Mouse (Mus musculus) stomach, embryonic 15.5 days (tissue): Measurements from ENCODE around the gene Irs3. TPM values are rescaled to one million over a fixed set of nuclear protein-coding genes. Genes with fewer than 3 reads are reported as not detected.
A peak's percentile ranks its signal among the peaks of the same experiment; 100 is the strongest.

Experiments used
- ATAC-seq: fragments of 200-750 bp; cut with Nextera tagmentation; 2 replicates; pipeline ENCODE4 v1.8.0; 2017; ENCODE audit warnings: low read depth, moderate number of reproducible peaks, moderate TSS enrichment; ENCODE audit not compliant: insufficient read depth, low FRiP score
- H3K27ac ChIP-seq: fragments of 300-500 bp; sonication (generic); 2 replicates; pipeline ENCODE4 v1.5.1; 2015; ENCODE audit warnings: mild to moderate bottlenecking, inconsistent platforms
- H3K27me3 ChIP-seq: fragments of 300-500 bp; sonication (generic); replicated peaks from 2 replicates; pipeline ENCODE4 v1.6.1; 2015; ENCODE audit warnings: inconsistent platforms
- H3K36me3 ChIP-seq: fragments of 300-500 bp; sonication (generic); 2 replicates; pipeline ENCODE4 v1.6.1; 2015; ENCODE audit warnings: inconsistent platforms
- H3K4me1 ChIP-seq: fragments of 300-500 bp; sonication (generic); 2 replicates; pipeline ENCODE4 v1.6.1; 2015; ENCODE audit warnings: inconsistent platforms
- H3K4me2 ChIP-seq: fragments of 300-500 bp; sonication (generic); 2 replicates; pipeline ENCODE4 v1.6.1; 2015; ENCODE audit warnings: mild to moderate bottlenecking, inconsistent platforms
- H3K4me3 ChIP-seq: fragments of 300-500 bp; sonication (generic); replicated peaks from 2 replicates; pipeline ENCODE4 v1.5.1; 2015; ENCODE audit warnings: inconsistent platforms
- H3K9ac ChIP-seq: fragments of 300-500 bp; sonication (generic); 2 replicates; pipeline ENCODE4 v1.6.1; 2015; ENCODE audit warnings: inconsistent platforms
- H3K9me3 ChIP-seq: fragments of 300-500 bp; sonication (generic); 2 replicates; pipeline ENCODE4 v1.6.1; 2016; ENCODE audit warnings: inconsistent platforms
- WGBS: fragments of 180-500 bp; shearing (Covaris S2); methylation state at CpG from one replicate; pipeline ENCODE4 v1.1.7; 2015; 5-methylcytosine and 5-hydroxymethylcytosine counted together
- polyA plus RNA-seq: library from polyadenylated mRNA; unstranded; fragments of >200 nt; fragmentation: Nextera tagmentation; extraction: Ambion mirVana; gene quantifications from 2 replicates; pipeline ENCODE4 v1.2.1, GENCODE M21; 2015

Irs3 gene
- polyA plus RNA-seq, 1 experiment from 2014 or later, result 0.09 TPM

DNA sequence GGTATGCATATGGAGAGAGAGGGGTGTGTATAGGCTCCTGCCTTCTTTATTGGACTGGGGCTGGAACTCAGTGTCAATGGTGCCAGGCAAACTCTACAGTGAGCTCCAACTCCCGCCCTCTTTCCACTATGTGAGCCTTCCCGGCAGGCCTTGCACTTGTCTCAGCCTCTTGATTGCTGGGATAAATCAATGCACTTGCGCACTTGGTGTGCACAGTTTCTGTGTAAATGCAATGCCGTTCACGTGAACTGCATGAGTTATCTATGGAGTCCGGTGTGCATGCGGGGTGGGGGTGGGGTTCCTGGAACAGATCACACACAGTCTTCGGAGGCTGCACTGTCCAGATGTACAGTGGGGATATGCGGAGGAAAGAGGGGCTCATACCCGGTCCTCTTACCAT is 7.9 kb upstream of the Irs3 start:
- peaks cover 9% of the 10 kb centered on the region; the same call in 1 of the 2 replicates for H3K36me3 ChIP-seq

DNA sequence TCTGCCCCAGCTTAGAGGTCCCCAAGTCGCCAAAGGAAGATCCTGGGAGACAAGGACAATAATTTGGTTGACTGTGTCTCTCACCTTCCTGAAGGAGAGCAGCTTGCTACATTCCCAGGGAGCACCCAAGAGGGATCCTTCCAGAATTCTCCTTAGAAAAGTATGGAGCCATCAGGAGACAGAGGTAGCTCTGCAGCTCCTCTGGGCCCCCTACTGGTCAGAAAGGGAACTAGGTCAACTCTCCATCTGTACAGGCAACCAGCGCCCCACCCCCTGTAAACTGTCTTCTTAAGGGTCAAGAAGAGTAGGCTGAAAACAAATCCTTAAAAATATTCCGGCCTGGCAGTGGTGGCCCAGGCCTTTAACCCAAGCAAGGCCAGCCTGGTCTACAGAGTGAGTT is 7.0 kb upstream of the Irs3 start:
- Histone ChIP-seq H3K4me3 (no peak overlapping the region), H3K27me3 (no peaks in the 10 kb centered on the region), H3K9me3 (no peaks in the 10 kb centered on the region), H3K4me2 (no peak overlapping the region), H3K4me1 (peaks cover 17% of the 10 kb centered on the region), H3K36me3 (peaks cover 7% of the 10 kb centered on the region; the same call in 1 of the 2 replicates), H3K27ac (no peak overlapping the region), H3K9ac (no peak overlapping the region)
- 0 out of 2 replicates have a peak, but pooled peaks have one; percentile 41 for ATAC-seq
- 18% methylated on average over 3 of the region's 3 CpGs for WGBS

More for the DNA sequence above, 7.9 kb upstream of the Irs3 start:
- WGBS, result 88% methylated on average over 10 of the region's 10 CpGs
- peaks cover 18% of the 10 kb centered on the region for H3K4me1 ChIP-seq
- no peak for ATAC-seq
- H3K4me3 ChIP-seq, result no peak overlapping the region
- no peak overlapping the region for H3K9ac ChIP-seq
- no peaks in the 10 kb centered on the region for H3K9me3 ChIP-seq
- H3K27me3 ChIP-seq, result no peaks in the 10 kb centered on the region
- no peak overlapping the region for H3K4me2 ChIP-seq
- no peak overlapping the region for H3K27ac ChIP-seq

- H3K9ac ChIP-seq, result no peak overlapping the region
- peak overlapping the region; percentile 42 for H3K4me2 ChIP-seq
- peak overlapping the region; percentile 63; the same call in 1 of the 2 replicates for H3K27ac ChIP-seq
Measured at GRCm38 (mm10) chr5:137649669-137650571, 4.4 kb upstream of the Irs3 start.

DNA sequence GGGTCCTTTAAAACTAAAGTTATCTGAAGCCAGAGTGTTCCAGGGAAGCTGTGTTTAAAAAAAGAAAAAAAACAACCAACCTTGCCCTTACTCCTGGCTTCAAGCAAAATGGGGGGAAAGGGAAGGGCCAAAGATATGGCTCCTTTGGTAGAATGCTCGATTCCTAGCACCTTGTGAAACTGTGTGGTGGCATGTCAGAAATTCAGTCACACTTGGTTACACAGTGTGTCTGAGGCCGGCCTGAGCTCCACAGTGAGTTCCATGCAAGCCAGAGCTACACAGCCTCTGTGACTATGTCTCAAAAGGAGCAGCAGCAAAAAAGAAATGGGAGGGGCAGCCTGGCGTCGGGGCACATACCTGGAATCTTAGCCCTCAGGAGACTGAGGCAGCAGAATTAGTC is 3.7 kb upstream of the Irs3 start:
- no peak overlapping the region for H3K4me3 ChIP-seq
- H3K4me1 ChIP-seq, result peaks cover 21% of the 10 kb centered on the region
- H3K27me3 ChIP-seq, result peaks cover 18% of the 10 kb centered on the region
- WGBS, result 36% methylated on average over 4 of the region's 4 CpGs
- H3K27ac ChIP-seq, result peak overlapping the region; percentile 63; the same call in 1 of the 2 replicates
- peaks cover 7% of the 10 kb centered on the region; the same call in 1 of the 2 replicates for H3K36me3 ChIP-seq
- no peak overlapping the region for H3K4me2 ChIP-seq
- no peak for ATAC-seq
- no peaks in the 10 kb centered on the region for H3K9me3 ChIP-seq
- no peak overlapping the region for H3K9ac ChIP-seq

More at GRCm38 (mm10) chr5:137649669-137650571, 4.4 kb upstream of the Irs3 start:
- Histone ChIP-seq H3K36me3 (peaks cover 7% of the 10 kb centered on the region; the same call in 1 of the 2 replicates), H3K4me3 (no peak overlapping the region), H3K4me1 (peaks cover 21% of the 10 kb centered on the region), H3K9me3 (no peaks in the 10 kb centered on the region), H3K27me3 (peaks cover 15% of the 10 kb centered on the region)
- WGBS, result 15% methylated on average over 18 of the region's 18 CpGs
- ATAC-seq, result peak; percentile 61

DNA sequence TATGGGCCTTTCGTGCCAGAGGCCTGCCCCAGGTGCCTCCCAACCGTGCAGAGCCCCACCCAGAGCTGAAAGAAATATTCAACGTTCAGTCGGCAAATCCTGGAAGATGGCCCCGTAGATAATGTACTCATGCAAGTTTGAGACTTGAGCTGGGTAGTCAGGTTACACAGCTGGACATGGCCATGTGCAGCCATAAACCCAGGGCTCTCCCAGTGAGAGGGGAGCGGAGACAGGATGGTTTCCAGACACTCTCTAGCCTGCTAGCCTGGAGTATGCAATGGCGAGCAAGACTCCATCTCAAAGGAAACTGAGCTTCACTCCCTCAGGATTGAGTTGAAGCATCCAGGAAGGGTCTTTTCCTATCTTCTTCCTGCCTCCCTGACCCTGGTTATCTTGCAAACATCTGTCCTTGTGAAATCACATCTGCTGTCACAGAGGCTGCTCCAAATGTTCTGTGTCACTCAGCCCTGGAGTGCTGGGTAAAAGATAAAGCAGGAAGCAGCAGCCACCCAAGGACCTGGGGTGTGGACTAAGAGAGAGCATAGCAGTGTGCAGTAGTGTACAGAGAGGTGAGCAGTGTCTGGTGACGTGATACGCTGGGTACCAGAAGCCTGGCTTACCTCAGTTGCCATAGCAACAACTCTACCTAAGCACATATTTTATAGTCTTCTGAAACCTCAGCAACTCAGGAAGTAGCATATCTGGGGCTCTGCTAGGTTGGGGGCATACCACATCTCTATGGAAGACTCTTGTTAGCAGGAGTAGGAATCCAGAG is 2.5 kb upstream of the Irs3 start:
- Histone ChIP-seq H3K4me1 (peaks cover 21% of the 10 kb centered on the region), H3K27ac (no peak overlapping the region), H3K4me2 (no peak overlapping the region), H3K9ac (no peak overlapping the region), H3K36me3 (peaks cover 7% of the 10 kb centered on the region; the same call in 1 of the 2 replicates), H3K9me3 (no peaks in the 10 kb centered on the region), H3K27me3 (peaks cover 26% of the 10 kb centered on the region), H3K4me3 (no peak overlapping the region)
- 38% methylated on average over 9 of the region's 9 CpGs for WGBS
- no peak for ATAC-seq

GRCm38 (mm10) chr5:137645091-137645651 is 343 bp downstream of the Irs3 start:
- H3K4me1 ChIP-seq, result peaks cover 20% of the 10 kb centered on the region
- H3K9me3 ChIP-seq, result no peaks in the 10 kb centered on the region
- H3K9ac ChIP-seq, result no peak overlapping the region
- H3K4me3 ChIP-seq, result peak overlapping the region; percentile 24
- ATAC-seq, result no peak
- WGBS, result 6% methylated on average over 44 of the region's 44 CpGs
- peak overlapping the region; percentile 56 for H3K4me2 ChIP-seq
- H3K27me3 ChIP-seq, result peaks cover 26% of the 10 kb centered on the region
- no peak overlapping the region for H3K27ac ChIP-seq
- H3K36me3 ChIP-seq, result peaks cover 26% of the 10 kb centered on the region

DNA sequence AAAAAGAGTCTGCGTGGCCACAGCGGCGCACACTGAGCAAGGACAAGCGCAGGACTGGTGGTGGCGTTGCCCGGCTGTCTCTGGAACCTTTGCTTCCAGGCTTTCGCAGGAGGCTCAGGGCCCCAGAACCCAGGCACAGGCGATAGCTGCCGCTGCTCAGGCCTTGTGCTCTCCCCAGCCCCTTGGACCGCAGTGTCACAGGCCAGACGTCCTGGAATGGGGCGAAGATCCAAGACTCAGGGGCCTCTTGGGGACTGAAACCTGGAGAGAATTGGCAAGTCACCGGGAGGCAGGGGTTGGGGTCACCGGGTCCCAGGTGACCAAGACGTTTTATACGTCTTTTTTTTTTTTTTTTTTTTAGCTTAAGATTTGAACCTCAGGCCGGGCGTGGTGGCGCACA is 1.0 kb downstream of the Irs3 start:
- Histone ChIP-seq H3K9ac (no peak overlapping the region), H3K4me1 (peaks cover 13% of the 10 kb centered on the region), H3K9me3 (no peaks in the 10 kb centered on the region), H3K36me3 (peaks cover 33% of the 10 kb centered on the region), H3K4me2 (no peak overlapping the region), H3K27ac (no peak overlapping the region), H3K4me3 (no peak overlapping the region), H3K27me3 (peaks cover 26% of the 10 kb centered on the region)
- ATAC-seq, result no peak
- WGBS, result 51% methylated on average over 19 of the region's 19 CpGs

GRCm38 (mm10) chr5:137642886-137643285 is 2.6 kb downstream of the Irs3 start:
- WGBS, result 37% methylated on average over 4 of the region's 4 CpGs
- Histone ChIP-seq H3K27me3 (peaks cover 26% of the 10 kb centered on the region), H3K36me3 (peaks cover 41% of the 10 kb centered on the region), H3K4me3 (no peak overlapping the region), H3K27ac (no peak overlapping the region), H3K4me2 (no peak overlapping the region), H3K9me3 (no peaks in the 10 kb centered on the region), H3K9ac (no peak overlapping the region), H3K4me1 (peaks cover 9% of the 10 kb centered on the region; the same call in 1 of the 2 replicates)
- ATAC-seq, result no peak

DNA sequence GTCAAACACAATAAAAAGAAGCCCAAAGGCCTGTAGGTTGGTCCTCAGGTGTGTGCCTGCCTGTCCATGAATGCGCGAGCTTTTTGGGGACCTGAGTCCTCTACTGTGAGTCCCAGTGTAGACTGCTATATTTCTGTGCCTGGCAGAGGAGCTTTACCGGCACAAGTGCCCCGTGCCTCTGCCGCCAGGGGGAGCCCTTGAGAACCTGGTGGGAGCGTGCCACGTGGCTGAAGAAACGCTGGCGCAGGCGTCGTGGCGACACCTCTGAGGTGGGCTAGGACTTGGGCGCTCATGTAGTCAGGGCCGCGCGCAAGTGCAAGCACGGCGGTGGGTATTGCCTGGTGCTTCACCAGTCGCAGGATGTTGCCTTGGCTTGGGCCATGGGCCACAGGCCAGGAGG is 4.5 kb downstream of the Irs3 start, which contains the start of gene Sap25:
Gene Sap25 (plus strand): TSS at position 281 of the 400 bp plus-strand sequence.
- Histone ChIP-seq H3K4me3 (no peak within 1 kb of the TSS), H3K36me3 (peaks cover 59% of the 10 kb centered on the region), H3K4me1 (peaks cover 9% of the 10 kb centered on the region; the same call in 1 of the 2 replicates), H3K27me3 (peaks cover 23% of the 10 kb centered on the region), H3K4me2 (no peak within 1 kb of the TSS), H3K9ac (no peak within 1 kb of the TSS), H3K27ac (no peak within 1 kb of the TSS), H3K9me3 (no peaks in the 10 kb centered on the region)
- 85% methylated on average over 19 of the region's 19 CpGs for WGBS
- no peak for ATAC-seq

DNA sequence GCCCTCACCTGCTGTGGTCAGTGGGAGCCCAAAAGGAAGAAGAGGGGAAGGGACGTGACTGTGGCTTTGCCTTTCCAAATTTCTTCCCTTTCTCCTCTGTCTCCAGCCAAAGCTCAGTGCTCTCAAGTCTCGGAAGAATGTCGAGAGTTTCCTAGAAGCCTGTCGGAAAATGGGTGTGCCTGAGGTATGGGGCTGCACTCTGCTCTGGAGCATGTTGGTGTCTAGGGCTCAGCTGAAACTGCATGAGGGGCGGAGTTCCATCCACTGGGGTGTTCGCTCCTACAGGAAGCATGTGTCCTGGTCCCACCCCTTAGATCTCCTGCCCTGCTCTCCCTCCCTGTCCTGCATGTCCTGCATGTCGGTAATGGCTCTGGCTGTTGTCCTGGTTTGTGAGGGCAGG is 6.0 kb downstream of the Irs3 start:
- Histone ChIP-seq H3K27me3 (0 out of 2 replicates have a peak, but pooled peaks cover 10% of the 10 kb centered on the region), H3K9ac (no peak overlapping the region), H3K4me1 (no peaks in the 10 kb centered on the region), H3K9me3 (no peaks in the 10 kb centered on the region), H3K27ac (no peak overlapping the region), H3K4me3 (no peak overlapping the region), H3K4me2 (no peak overlapping the region), H3K36me3 (peaks cover 69% of the 10 kb centered on the region)
- ATAC-seq, result no peak
- 74% methylated on average over 7 of the region's 7 CpGs for WGBS

DNA sequence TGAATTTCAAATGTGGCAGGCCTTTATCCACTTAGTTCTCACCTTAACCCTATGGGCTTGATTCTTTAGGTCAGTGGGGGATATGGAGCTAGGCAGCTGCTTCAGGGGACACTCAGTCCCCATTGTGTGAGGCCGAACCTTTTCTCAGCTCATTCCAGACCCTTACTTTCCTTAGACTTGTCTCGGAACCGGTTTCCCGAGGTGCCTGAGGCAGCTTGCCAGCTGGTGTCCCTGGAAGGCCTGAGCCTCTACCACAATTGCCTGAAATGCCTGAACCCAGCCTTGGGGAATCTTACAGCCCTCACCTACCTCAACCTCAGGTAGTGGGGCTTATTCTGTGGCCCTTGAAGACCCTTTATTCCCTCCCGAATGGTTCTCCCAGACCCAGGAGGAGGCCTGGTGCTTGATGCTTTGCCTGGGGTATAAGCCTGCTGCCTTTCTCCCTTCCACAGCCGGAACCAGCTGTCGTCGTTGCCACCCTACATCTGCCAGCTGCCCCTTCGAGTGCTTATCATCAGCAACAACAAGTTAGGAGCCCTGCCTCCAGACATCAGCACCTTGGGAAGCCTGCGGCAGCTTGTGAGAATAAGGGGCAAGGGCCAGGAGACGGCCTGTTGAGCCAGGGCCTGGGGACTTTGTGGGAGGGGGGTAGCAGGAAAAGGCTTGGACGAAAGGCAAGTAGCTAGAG is 12.0 kb downstream of the Irs3 start:
- Histone ChIP-seq H3K27ac (no peak overlapping the region), H3K4me2 (no peak overlapping the region), H3K9ac (no peak overlapping the region), H3K9me3 (no peaks in the 10 kb centered on the region), H3K27me3 (no peaks in the 10 kb centered on the region), H3K4me1 (peaks cover 33% of the 10 kb centered on the region), H3K36me3 (peaks cover 48% of the 10 kb centered on the region), H3K4me3 (no peak overlapping the region)
- 77% methylated on average over 12 of the region's 12 CpGs for WGBS
- no peak for ATAC-seq
